In genomic region chr19:15201262-15201661, GRCm38 (mm10) we compare ENCODE assay signal across 11 mouse cellular contexts.
A peak's percentile ranks its signal among the peaks of the same experiment; 100 is the strongest.
DNase-seq lines count a peak whose midpoint lies in the region; ATAC-seq lines count a peak whose summit lies in the region.
"Had no signal": no experiment of that assay in that cellular context is flagged by ENCODE, and none has a peak within 500 bp of the region (broad histone marks: within the 10 kb centered on the region; RNA-seq: fewer than 3 reads in every experiment).

No protein-coding gene starts in this region.

- no peak overlapping the region for H3K4me2 ChIP-seq in heart, embryonic 11.5 days
- H3K4me2 ChIP-seq in midbrain, embryonic 12.5 days (replicated peaks), result no peak overlapping the region

- 46% methylated on average over 3 of the region's 3 CpGs for WGBS in heart, embryonic 11.5 days (ENCODE audit: insufficient replicate concordance)
- 7% methylated on average over 3 of the region's 3 CpGs for WGBS in midbrain, embryonic 12.5 days

- H3K27me3 ChIP-seq in heart, embryonic 11.5 days (ENCODE audit: control insufficient read depth, insufficient read depth, low read length), result no peaks in the 10 kb centered on the region
- no peaks in the 10 kb centered on the region for H3K27me3 ChIP-seq in midbrain, embryonic 12.5 days

- H3K9ac ChIP-seq in heart, embryonic 11.5 days (ENCODE audit: low read depth, low read length), result no peak overlapping the region
- H3K9ac ChIP-seq in midbrain, embryonic 12.5 days (replicated peaks), result no peak overlapping the region

- ATAC-seq in heart, embryonic 11.5 days (replicated peaks; ENCODE audit: insufficient number of reproducible peaks, low FRiP score, low TSS enrichment), result no peak
- ATAC-seq in midbrain, embryonic 12.5 days (ENCODE audit: low FRiP score, low read depth), result 0 out of 2 replicates have a peak, but pooled peaks have one; percentile 30

- no peak overlapping the region for H3K4me3 ChIP-seq in heart, embryonic 11.5 days (ENCODE audit: low read depth, low read length)
- no peak overlapping the region for H3K4me3 ChIP-seq in midbrain, embryonic 12.5 days
- H3K4me3 ChIP-seq: erythroblast, embryonic 14.5 days had no signal

- no peak overlapping the region for H3K27ac ChIP-seq in heart, embryonic 11.5 days (ENCODE audit: low read depth, low read length)
- peak overlapping the region; percentile 49 for H3K27ac ChIP-seq in midbrain, embryonic 12.5 days (replicated peaks)
- H3K27ac ChIP-seq: macrophage had no signal

- peak; percentile 7 to 14 for DNase-seq in heart, adult 9 months (ENCODE audit: low spot score in 2 of 2)
- DNase-seq in left cerebral cortex, postnatal 4 days, result peak; percentile 63
- DNase-seq in left cerebral cortex, adult 18-20 months (ENCODE audit: low spot score in 2 of 2), result no peak
- DNase-seq in embryo, embryonic 10.5 days (ENCODE audit: low spot score), result peak; percentile 40
- DNase-seq in urinary bladder, postnatal 10 days (ENCODE audit: low spot score), result no peak
- no peak for DNase-seq in gastrocnemius, postnatal 10 days
- DNase-seq: cerebellum, adult 11 months had no signal

- no peaks in the 10 kb centered on the region for H3K36me3 ChIP-seq in heart, embryonic 11.5 days (ENCODE audit: control insufficient read depth, insufficient read depth, low read length)
- no peaks in the 10 kb centered on the region for H3K36me3 ChIP-seq in midbrain, embryonic 12.5 days

- no peaks in the 10 kb centered on the region for H3K4me1 ChIP-seq in heart, embryonic 11.5 days (ENCODE audit: control insufficient read depth, insufficient read depth, low read length)
- H3K4me1 ChIP-seq in midbrain, embryonic 12.5 days, result peaks cover 16% of the 10 kb centered on the region

- intact Hi-C loops in left cerebral cortex, postnatal 4 days (cut with DNase I), result no loop called here

- H3K9me3 ChIP-seq in heart, embryonic 11.5 days (replicated peaks; ENCODE audit: control insufficient read depth, low read length), result no peaks in the 10 kb centered on the region
- no peaks in the 10 kb centered on the region for H3K9me3 ChIP-seq in midbrain, embryonic 12.5 days

Comparison
In these comparisons a context has a peak if more than half of its experiments do, and no peak if none do; other contexts are left out.
1. DNase-seq: peak in heart, adult 9 months (2 of 2), left cerebral cortex, postnatal 4 days (single experiment) and embryo, embryonic 10.5 days (single experiment); none in left cerebral cortex, adult 18-20 months (0 of 2), urinary bladder, postnatal 10 days (single experiment) and gastrocnemius, postnatal 10 days (single experiment).